Mouse (Mus musculus): ENCODE measurements around the gene Adgrl1.

Adgrl1 gene

DNA sequence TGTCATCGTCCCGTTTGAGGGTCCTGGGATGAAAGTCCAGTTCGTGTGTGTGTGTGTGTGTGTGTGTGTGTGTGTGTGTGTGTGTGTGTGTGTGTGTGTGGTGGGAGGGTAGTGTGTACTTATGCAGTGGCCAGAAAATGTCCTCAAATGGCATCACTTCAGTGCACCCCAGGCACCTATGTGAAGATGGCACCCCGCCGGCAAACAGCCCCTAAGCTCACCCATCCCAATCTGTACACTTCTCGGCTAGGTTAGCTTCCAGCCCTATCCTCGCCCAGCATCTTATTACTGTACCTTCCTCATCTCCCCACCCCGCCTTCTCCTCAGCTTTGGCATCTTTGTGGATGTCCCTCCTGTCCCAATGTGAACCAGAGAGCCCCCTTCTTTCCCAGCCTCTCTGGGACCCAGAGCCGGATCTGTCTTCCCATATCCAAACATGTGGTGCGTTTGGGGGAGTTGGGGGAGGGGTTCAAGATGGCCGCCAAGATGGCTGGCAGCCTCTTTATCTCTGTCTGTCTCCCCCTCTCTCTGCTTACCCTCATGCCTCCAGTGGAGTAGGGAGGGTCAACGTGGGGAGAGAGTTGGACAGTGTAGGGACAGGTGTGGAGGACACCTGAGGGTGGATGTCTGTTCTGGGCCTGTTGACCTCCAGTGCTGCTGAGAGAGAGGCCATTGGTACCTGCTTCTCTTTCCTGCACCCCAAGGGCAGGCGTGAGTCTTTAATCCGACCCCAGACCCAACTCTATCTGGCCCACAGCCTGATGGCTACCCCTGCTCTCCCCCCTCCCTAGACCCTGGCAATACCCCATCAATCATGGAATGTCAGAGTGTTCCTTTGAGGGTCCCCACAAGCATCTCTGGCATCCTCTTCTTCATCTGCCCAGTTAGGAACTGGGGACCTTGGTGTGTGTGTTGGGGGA is 1.9 kb downstream of the Adgrl1 start:
- DNase-seq (ENCODE audit: low spot score in 2 of 2): no peak

GRCm38 (mm10) chr8:83902961-83903666 is 3.2 kb downstream of the Adgrl1 start:
- peak in 1 of 2 experiments; percentile 66 for DNase-seq (ENCODE audit: low spot score in 2 of 2)

GRCm38 (mm10) chr8:83908583-83908982 is 8.7 kb downstream of the Adgrl1 start:
- no peak for DNase-seq (ENCODE audit: low spot score in 2 of 2)

DNA sequence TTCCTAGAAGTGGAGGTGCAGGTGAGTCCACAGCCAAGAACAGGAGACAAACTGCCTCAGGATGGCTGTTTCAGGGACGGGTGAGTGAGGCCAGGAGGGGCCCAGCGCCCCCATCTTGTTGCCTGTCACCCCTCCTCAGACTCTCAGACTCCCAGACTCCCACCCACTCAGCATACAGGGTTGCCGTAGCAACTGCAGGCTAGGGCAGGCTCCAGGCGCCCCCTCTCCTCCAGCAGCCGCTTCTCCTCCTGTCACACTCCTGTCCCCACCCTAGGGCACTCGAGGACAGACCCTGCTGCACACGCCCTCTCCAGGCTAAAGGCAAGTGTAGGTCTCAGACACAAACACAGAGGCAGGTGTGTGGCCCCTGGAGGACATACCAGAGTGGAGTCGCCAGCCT is 9.4 kb downstream of the Adgrl1 start:
- DNase-seq (ENCODE audit: low spot score in 2 of 2): no peak

DNA sequence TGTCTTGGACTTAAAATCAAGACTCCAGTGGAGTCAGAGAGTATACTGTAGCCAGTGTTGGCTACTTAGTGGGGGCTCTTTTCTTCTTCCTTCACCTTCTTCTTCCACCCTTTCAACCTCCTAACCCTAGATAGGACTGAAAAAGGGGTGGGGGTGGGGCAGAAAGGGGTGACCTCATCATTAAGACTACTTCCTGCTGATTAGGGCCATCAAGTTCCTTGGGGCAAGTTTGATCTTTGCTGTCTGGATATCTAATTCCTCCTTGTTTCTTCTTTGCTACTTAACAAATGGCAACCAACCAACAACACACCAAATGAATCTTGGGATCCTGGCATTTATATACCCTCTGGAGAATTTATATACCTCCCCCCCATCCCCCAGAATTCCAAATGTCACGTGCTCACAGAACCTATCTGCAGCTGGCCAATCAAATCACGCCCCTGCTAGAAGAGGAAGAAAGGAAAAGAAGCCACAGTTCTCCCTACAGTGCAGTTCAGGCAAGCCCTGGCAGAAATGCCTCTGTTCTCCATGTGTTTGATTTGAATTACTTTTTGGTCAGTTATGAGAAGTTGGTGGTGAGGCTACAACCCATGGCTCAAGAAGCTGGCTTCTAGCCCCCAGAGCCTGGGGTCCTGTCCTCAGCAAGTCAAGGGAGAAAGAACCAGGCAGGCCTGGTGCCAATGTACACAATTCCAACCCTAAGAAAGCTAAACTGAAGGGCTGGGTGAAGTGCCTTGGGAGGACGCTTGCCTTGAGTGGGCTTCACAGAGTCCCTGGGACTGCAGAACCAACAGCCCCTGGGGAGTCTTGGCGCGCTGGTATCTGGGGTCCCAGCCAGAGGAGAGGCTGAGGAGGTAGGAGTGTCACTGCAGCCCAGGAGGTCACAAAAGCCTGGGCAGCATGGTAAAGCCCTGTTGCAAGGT is 12.2 kb downstream of the Adgrl1 start:
- no peak for DNase-seq (ENCODE audit: low spot score in 2 of 2)

GRCm38 (mm10) chr8:83914232-83914631 is 14.3 kb downstream of the Adgrl1 start:
- no peak for DNase-seq (ENCODE audit: low spot score in 2 of 2)

DNA sequence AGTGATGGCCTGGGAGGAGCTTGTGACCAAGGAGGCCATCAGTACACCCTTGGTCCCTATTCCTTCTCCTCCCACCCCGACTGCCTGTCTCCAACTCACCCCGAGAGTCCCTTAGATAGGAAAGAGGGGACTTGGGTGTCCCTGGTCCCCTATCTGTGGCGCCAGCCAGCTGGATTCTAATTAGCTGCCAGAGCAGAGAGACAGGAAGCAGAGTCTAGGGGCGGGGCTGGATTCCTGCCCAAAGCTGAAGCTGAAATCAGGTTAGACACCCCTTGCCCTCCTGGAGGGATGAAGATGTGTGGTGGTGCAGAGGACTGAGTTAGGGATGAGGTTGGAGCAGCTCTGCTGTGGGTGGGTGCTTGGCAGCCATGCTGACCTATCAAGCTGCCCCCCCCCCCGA is 15.0 kb downstream of the Adgrl1 start:
- DNase-seq (ENCODE audit: low spot score in 2 of 2): no peak

- no peak for DNase-seq (ENCODE audit: low spot score in 2 of 2)
Measured at GRCm38 (mm10) chr8:83916015-83916414, 16.1 kb downstream of the Adgrl1 start.

DNA sequence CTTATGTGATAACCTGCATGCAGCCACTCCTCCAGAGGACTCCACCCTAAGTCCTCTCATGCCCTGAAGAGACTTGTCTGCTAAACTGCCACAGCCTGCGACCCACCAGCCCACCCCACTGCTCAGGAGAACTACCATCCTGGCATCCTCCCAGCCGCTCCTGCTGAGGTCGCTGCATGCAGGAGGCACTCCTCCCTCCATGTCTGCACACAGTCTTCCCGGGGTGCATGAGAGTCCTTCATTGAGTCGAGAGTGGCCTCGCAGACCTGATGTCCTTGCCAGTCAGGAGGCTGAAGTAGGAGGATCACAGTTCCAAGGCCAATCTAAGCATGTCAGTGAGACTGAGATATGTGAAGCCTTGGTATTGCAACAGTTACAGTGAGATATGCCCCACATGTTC is 17.7 kb downstream of the Adgrl1 start:
- peak in 1 of 2 experiments; percentile 40 for DNase-seq (ENCODE audit: low spot score in 2 of 2)

DNA sequence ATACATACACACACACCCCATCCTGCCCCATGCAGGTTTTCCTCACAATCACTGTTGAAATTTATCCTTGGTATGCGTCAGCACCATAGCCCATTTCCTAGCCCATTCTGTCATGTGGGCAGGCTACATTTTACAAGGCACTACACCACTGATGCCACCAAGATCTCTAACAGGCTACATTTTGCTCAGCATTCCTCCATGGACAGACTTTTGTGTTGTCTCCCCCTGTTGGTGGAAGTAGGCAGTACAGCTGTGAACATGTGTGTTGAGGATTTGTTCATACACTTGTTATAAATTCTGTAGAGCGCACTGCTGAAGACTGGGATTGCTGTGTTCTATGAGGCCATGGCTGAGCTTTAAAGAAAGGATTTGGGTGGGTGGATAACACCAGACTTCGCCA is 21.7 kb downstream of the Adgrl1 start:
- peak; percentile 62 to 85 for DNase-seq (ENCODE audit: low spot score in 2 of 2)

GRCm38 (mm10) chr8:83922727-83923126 is 22.8 kb downstream of the Adgrl1 start:
- no peak for DNase-seq (ENCODE audit: low spot score in 2 of 2)

DNA sequence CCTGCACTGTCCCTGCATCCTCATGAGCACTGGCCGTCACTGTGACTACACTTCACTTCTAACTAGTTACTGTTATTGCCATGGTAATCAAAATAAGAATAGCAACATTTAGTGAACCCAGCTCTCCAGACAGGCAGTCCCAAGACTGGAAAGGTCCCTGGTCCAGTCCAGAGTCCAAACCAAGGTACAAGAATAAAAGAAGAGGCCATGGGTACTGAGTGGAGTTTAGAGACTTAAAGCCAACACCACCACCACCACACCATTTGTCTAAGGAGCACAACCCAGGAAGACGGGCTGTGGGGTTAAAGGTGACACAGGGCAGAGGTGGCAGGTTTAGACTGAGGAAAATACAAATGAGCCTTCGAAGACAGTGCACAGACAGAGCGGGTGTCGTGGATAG is 24.7 kb downstream of the Adgrl1 start:
- no peak for DNase-seq (ENCODE audit: low spot score in 2 of 2)

DNA sequence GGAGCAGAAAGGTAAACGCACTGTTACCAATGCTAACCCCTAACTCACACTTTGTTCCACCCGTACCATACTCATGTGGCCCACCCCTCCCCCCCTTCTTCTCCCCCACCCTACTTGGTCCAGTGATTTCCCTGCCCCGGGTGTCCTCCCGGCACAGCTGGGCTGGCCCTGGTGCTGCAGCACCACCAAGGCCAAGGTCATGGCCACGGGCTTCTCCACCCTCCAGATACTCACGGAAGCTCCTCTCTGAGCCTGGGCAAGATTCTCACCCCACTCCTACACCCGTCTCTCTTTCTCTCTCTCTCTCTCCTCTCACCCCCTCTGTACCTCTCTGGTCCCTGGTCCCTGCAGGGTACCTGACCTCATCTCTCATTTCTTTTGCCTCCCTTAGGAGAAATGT is 26.4 kb downstream of the Adgrl1 start:
- DNase-seq (ENCODE audit: low spot score in 2 of 2): no peak

GRCm38 (mm10) chr8:83934222-83934621 is 34.3 kb downstream of the Adgrl1 start:
- peak in 1 of 2 experiments; percentile 56 for DNase-seq (ENCODE audit: low spot score in 2 of 2)

DNA sequence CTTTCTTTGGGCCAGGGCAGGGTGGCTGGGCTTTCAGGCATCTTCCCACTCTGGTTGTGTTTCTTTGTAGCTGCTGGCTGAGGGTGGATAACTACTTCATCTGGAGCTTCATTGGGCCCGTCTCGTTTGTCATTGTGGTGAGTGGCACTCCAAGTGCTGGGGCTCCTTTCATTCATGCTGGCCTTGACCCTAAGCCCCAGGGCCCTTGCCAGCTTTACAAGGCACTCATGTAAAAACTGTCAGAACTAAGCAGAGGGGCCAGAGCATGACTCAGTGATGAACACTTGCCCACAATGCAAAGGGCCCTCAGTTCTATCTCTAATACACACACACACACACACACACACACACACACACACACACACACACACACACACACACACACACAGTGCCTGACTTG is 35.1 kb downstream of the Adgrl1 start:
- no peak for DNase-seq (ENCODE audit: low spot score in 2 of 2)

- no peak for DNase-seq (ENCODE audit: low spot score in 2 of 2)
Measured at GRCm38 (mm10) chr8:83935435-83935834, 35.5 kb downstream of the Adgrl1 start.

DNA sequence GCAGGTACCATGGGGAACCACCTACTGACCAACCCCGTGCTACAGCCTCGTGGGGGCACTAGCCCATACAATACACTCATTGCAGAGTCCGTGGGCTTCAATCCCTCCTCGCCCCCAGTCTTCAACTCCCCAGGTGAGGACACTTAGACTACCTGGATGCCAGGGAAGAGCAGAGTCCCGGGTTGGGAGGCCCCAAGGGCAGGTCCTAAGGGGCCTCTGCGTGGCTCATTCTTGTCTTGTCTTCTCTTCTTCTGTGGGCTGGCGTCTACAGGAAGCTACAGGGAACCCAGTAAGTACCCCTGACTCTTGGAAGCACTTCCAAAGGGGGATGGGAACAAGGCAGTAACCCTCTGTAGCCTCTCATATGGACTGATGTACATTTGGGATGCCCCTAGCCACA is 37.7 kb downstream of the Adgrl1 start:
- no peak for DNase-seq (ENCODE audit: low spot score in 2 of 2)

GRCm38 (mm10) chr8:83938330-83938729 is 38.4 kb downstream of the Adgrl1 start:
- peak in 1 of 2 experiments; percentile 60 for DNase-seq (ENCODE audit: low spot score in 2 of 2)

- DNase-seq (ENCODE audit: low spot score in 2 of 2): no peak
Measured at GRCm38 (mm10) chr8:83941066-83941677, 41.3 kb downstream of the Adgrl1 start.

DNA sequence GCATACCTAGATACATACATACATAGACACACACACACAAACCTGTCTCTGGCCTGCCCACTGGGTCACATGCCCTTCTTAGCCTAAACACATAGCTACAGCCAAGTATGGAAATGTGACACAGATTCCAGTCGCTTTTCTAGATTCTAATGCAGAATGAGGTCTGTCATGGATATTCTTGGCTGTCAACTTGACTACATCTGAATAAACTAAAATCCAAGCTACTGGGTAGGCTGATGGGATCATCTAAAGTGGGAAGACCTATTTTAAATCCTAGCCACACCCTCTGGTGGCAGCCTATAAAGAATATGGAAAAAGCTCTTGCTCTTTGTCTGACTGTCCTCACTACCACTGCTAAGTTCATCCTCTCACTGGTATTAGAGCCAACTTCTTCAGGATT is 42.5 kb downstream of the Adgrl1 start:
- no peak for DNase-seq (ENCODE audit: low spot score in 2 of 2)

- DNase-seq (ENCODE audit: low spot score in 2 of 2): no peak
Measured at GRCm38 (mm10) chr8:83945540-83945939, 45.6 kb downstream of the Adgrl1 start.

DNA sequence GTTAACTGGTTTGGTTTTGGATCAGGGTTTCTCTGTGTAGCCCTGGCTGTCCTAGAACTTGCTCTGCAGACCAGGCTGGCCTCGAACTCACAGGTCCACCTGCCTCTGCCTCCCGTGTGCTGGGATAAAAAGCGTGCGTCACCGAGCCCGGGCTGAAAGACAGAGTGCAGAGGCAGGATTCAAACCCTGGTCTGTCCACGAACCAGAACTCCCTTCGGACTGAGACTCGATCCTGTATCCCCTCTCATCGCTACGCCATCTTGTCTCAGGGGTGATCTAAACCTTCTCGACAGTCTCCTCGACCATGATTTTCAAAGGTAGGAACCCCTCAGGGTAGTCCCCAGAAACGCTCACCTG is 54.8 kb downstream of the Adgrl1 start:
- no peak for DNase-seq (ENCODE audit: low spot score in 2 of 2)
